Mouse (Mus musculus): ENCODE results near the gene Sirt6. TPM values are rescaled to one million over a fixed set of nuclear protein-coding genes. Genes with fewer than 3 reads are reported as not detected.

Gene Sirt6
- polyA plus RNA-seq, 1 experiment from 2014 or later, result 12.7 TPM

- peaks cover 85% of the 10 kb centered on the region for H3K4me1 ChIP-seq
- H3K9ac ChIP-seq, result no peak overlapping the region
- H3K9me3 ChIP-seq (replicated peaks), result no peaks in the 10 kb centered on the region
- no peaks in the 10 kb centered on the region for H3K36me3 ChIP-seq
- H3K27ac ChIP-seq, result peak overlapping the region; percentile 28; the same call in 1 of the 2 replicates
- 35% methylated on average over 10 of the region's 10 CpGs for WGBS (ENCODE audit: insufficient replicate concordance)
- H3K4me3 ChIP-seq, result no peak overlapping the region
- H3K27me3 ChIP-seq (replicated peaks), result peaks cover 46% of the 10 kb centered on the region
- ATAC-seq, result no peak
- H3K4me2 ChIP-seq, result peak overlapping the region; percentile 69
Measured at GRCm38 (mm10) chr10:81600096-81600495, 27.5 kb downstream of the Sirt6 start.

- no peak overlapping the region for H3K4me3 ChIP-seq
- no peaks in the 10 kb centered on the region for H3K36me3 ChIP-seq
- H3K9me3 ChIP-seq (replicated peaks), result no peaks in the 10 kb centered on the region
- H3K27me3 ChIP-seq (replicated peaks), result peaks cover 51% of the 10 kb centered on the region
- H3K27ac ChIP-seq, result no peak overlapping the region; the same call in 1 of the 2 replicates
- 60% methylated on average over 5 of the region's 5 CpGs for WGBS (ENCODE audit: insufficient replicate concordance)
- no peak for ATAC-seq
- no peak overlapping the region for H3K4me2 ChIP-seq
- H3K4me1 ChIP-seq, result peaks cover 85% of the 10 kb centered on the region
- no peak overlapping the region for H3K9ac ChIP-seq
Measured at GRCm38 (mm10) chr10:81599630-81600029, 28.0 kb downstream of the Sirt6 start.

GRCm38 (mm10) chr10:81598871-81599270 is 28.7 kb downstream of the Sirt6 start:
- Histone ChIP-seq H3K27ac (no peak overlapping the region), H3K9ac (no peak overlapping the region), H3K4me3 (no peak overlapping the region), H3K27me3 (replicated peaks) (peaks cover 58% of the 10 kb centered on the region), H3K4me2 (no peak overlapping the region), H3K36me3 (no peaks in the 10 kb centered on the region), H3K9me3 (replicated peaks) (no peaks in the 10 kb centered on the region), H3K4me1 (peaks cover 79% of the 10 kb centered on the region)
- 47% methylated on average over 6 of the region's 6 CpGs for WGBS (ENCODE audit: insufficient replicate concordance)
- no peak for ATAC-seq

- no peaks in the 10 kb centered on the region for H3K36me3 ChIP-seq
- H3K9ac ChIP-seq, result no peak overlapping the region
- WGBS (ENCODE audit: insufficient replicate concordance), result 31% methylated on average over 3 of the region's 3 CpGs
- no peaks in the 10 kb centered on the region for H3K9me3 ChIP-seq (replicated peaks)
- ATAC-seq, result no peak
- H3K4me1 ChIP-seq, result peaks cover 84% of the 10 kb centered on the region
- H3K27me3 ChIP-seq (replicated peaks), result peaks cover 64% of the 10 kb centered on the region
- H3K4me2 ChIP-seq, result no peak overlapping the region
- H3K4me3 ChIP-seq, result no peak overlapping the region
- no peak overlapping the region for H3K27ac ChIP-seq
Measured at GRCm38 (mm10) chr10:81598342-81598741, 29.3 kb downstream of the Sirt6 start.

- 14% methylated on average over 12 of the region's 12 CpGs for WGBS (ENCODE audit: insufficient replicate concordance)
- Histone ChIP-seq H3K27me3 (replicated peaks) (peaks cover 73% of the 10 kb centered on the region), H3K9me3 (replicated peaks) (no peaks in the 10 kb centered on the region), H3K4me3 (peak overlapping the region; percentile 23), H3K36me3 (no peaks in the 10 kb centered on the region), H3K4me1 (peaks cover 77% of the 10 kb centered on the region), H3K9ac (no peak overlapping the region), H3K27ac (peak overlapping the region; percentile 43; the same call in 1 of the 2 replicates), H3K4me2 (peak overlapping the region; percentile 50)
- no peak for ATAC-seq
Measured at GRCm38 (mm10) chr10:81597137-81597950, 30.3 kb downstream of the Sirt6 start.

- Histone ChIP-seq H3K4me2 (peak overlapping the region; percentile 50), H3K4me3 (peak overlapping the region; percentile 23), H3K27me3 (replicated peaks) (peaks cover 80% of the 10 kb centered on the region), H3K27ac (no peak overlapping the region), H3K4me1 (peaks cover 70% of the 10 kb centered on the region), H3K9me3 (replicated peaks) (no peaks in the 10 kb centered on the region), H3K9ac (no peak overlapping the region), H3K36me3 (no peaks in the 10 kb centered on the region)
- ATAC-seq, result no peak
- WGBS (ENCODE audit: insufficient replicate concordance), result 12% methylated on average over 10 of the region's 10 CpGs
Measured at GRCm38 (mm10) chr10:81596611-81597010, 31.0 kb downstream of the Sirt6 start.

- Histone ChIP-seq H3K4me3 (no peak overlapping the region), H3K27me3 (replicated peaks) (peaks cover 90% of the 10 kb centered on the region), H3K4me1 (peaks cover 60% of the 10 kb centered on the region), H3K27ac (no peak overlapping the region), H3K9me3 (replicated peaks) (no peaks in the 10 kb centered on the region), H3K4me2 (no peak overlapping the region), H3K9ac (no peak overlapping the region), H3K36me3 (no peaks in the 10 kb centered on the region)
- ATAC-seq, result no peak
- WGBS (ENCODE audit: insufficient replicate concordance), result 50% methylated on average over 5 of the region's 5 CpGs
Measured at GRCm38 (mm10) chr10:81595599-81595998, 32.0 kb downstream of the Sirt6 start.

- H3K27ac ChIP-seq, result no peak overlapping the region
- H3K36me3 ChIP-seq, result no peaks in the 10 kb centered on the region
- no peak overlapping the region for H3K9ac ChIP-seq
- WGBS (ENCODE audit: insufficient replicate concordance), result 65% methylated on average over 18 of the region's 18 CpGs
- H3K4me2 ChIP-seq, result no peak overlapping the region
- ATAC-seq, result no peak
- H3K27me3 ChIP-seq (replicated peaks), result peaks cover 86% of the 10 kb centered on the region
- peaks cover 43% of the 10 kb centered on the region for H3K4me1 ChIP-seq
- no peak overlapping the region for H3K4me3 ChIP-seq
- no peaks in the 10 kb centered on the region for H3K9me3 ChIP-seq (replicated peaks)
Measured at GRCm38 (mm10) chr10:81593935-81594334, 33.7 kb downstream of the Sirt6 start.

- Histone ChIP-seq H3K36me3 (0 out of 2 replicates have a peak, but pooled peaks cover 3% of the 10 kb centered on the region), H3K27me3 (replicated peaks) (peaks cover 88% of the 10 kb centered on the region), H3K27ac (no peak overlapping the region), H3K4me3 (no peak overlapping the region), H3K4me1 (peaks cover 40% of the 10 kb centered on the region), H3K4me2 (no peak overlapping the region), H3K9ac (no peak overlapping the region), H3K9me3 (replicated peaks) (no peaks in the 10 kb centered on the region)
- WGBS (ENCODE audit: insufficient replicate concordance), result 56% methylated on average over 4 of the region's 4 CpGs
- no peak for ATAC-seq
Measured at GRCm38 (mm10) chr10:81593223-81593622, 34.4 kb downstream of the Sirt6 start.

GRCm38 (mm10) chr10:81592631-81593030 is 35.0 kb downstream of the Sirt6 start:
- peaks cover 89% of the 10 kb centered on the region for H3K27me3 ChIP-seq (replicated peaks)

GRCm38 (mm10) chr10:81591846-81592245 is 35.8 kb downstream of the Sirt6 start:
- no peak for ATAC-seq
- Histone ChIP-seq H3K27ac (no peak overlapping the region), H3K9me3 (replicated peaks) (no peaks in the 10 kb centered on the region), H3K36me3 (peaks cover 8% of the 10 kb centered on the region; the same call in 1 of the 2 replicates), H3K4me2 (no peak overlapping the region), H3K9ac (no peak overlapping the region), H3K4me3 (no peak overlapping the region), H3K4me1 (peaks cover 27% of the 10 kb centered on the region), H3K27me3 (replicated peaks) (peaks cover 89% of the 10 kb centered on the region)
- 42% methylated on average over 9 of the region's 9 CpGs for WGBS (ENCODE audit: insufficient replicate concordance)

More at GRCm38 (mm10) chr10:81592631-81593030, 35.0 kb downstream of the Sirt6 start:
- H3K9ac ChIP-seq, result no peak overlapping the region
- H3K4me3 ChIP-seq, result no peak overlapping the region
- no peak overlapping the region for H3K4me2 ChIP-seq
- WGBS (ENCODE audit: insufficient replicate concordance), result 56% methylated on average over 7 of the region's 7 CpGs
- peaks cover 35% of the 10 kb centered on the region for H3K4me1 ChIP-seq
- H3K9me3 ChIP-seq (replicated peaks), result no peaks in the 10 kb centered on the region
- peaks cover 7% of the 10 kb centered on the region; the same call in 1 of the 2 replicates for H3K36me3 ChIP-seq
- H3K27ac ChIP-seq, result no peak overlapping the region
- ATAC-seq, result no peak

GRCm38 (mm10) chr10:81588739-81589138 is 38.9 kb downstream of the Sirt6 start:
- 47% methylated on average over 7 of the region's 7 CpGs for WGBS (ENCODE audit: insufficient replicate concordance)
- H3K4me2 ChIP-seq, result no peak overlapping the region
- H3K4me3 ChIP-seq, result no peak overlapping the region
- ATAC-seq, result no peak
- peaks cover 4% of the 10 kb centered on the region; the same call in 1 of the 2 replicates for H3K4me1 ChIP-seq
- H3K36me3 ChIP-seq, result peaks cover 8% of the 10 kb centered on the region; the same call in 1 of the 2 replicates
- peaks cover 79% of the 10 kb centered on the region for H3K27me3 ChIP-seq (replicated peaks)
- H3K27ac ChIP-seq, result no peak overlapping the region
- H3K9ac ChIP-seq, result no peak overlapping the region
- no peaks in the 10 kb centered on the region for H3K9me3 ChIP-seq (replicated peaks)
